ENCODE assay signal across 8 mouse cellular contexts in the genomic region with DNA sequence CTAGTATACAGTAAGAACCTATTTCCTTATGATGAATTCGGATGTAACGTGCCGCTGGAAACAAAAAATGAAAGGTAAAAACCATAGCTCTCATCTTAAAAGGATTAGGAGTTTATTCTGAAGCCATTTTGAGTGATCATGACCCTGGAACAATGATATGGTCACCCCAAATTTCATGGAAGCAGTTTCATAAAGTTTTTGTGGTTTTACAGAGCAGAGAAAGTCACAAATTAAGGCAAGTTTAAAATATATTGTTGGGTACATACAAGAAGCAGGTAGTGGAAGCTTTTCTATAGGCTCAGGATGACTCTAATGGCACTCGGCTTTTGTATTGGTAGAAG. TPM values are rescaled to one million over a fixed set of nuclear protein-coding genes. Genes with fewer than 3 reads are reported as not detected.
DNase-seq lines count a peak whose midpoint lies in the region; ATAC-seq and TF ChIP-seq lines count a peak whose summit lies in the region.

No protein-coding gene starts in this region.

- peaks cover 13% of the 10 kb centered on the region for H3K36me3 ChIP-seq in lung, embryonic 14.5 days (ENCODE audit: insufficient read depth)
- peaks cover 12% of the 10 kb centered on the region; the same call in 1 of the 2 replicates for H3K36me3 ChIP-seq in limb, embryonic 14.5 days (ENCODE audit: control insufficient read depth, insufficient read depth, low read length)
- peaks cover 11% of the 10 kb centered on the region; the same call in 1 of the 2 replicates for H3K36me3 ChIP-seq in small intestine, adult 2 months (ENCODE audit: control insufficient read depth, insufficient read depth, low read length)

- peak overlapping the region; percentile 78 for H3K4me2 ChIP-seq in lung, embryonic 14.5 days
- H3K4me2 ChIP-seq in limb, embryonic 14.5 days (replicated peaks; ENCODE audit: low read depth, low read length, severe bottlenecking): peak overlapping the region; percentile 49

- H3K9ac ChIP-seq in lung, embryonic 14.5 days: no peak overlapping the region; the same call in 1 of the 2 replicates
- H3K9ac ChIP-seq in limb, embryonic 14.5 days (ENCODE audit: low read depth, low read length, severe bottlenecking): peak overlapping the region; percentile 74

- no peak for ATAC-seq in lung, embryonic 14.5 days (ENCODE audit: insufficient read depth)
- ATAC-seq in erythroid progenitor cell, adult 5-6 weeks (replicated peaks; ENCODE audit: low FRiP score, poor library complexity, severe bottlenecking): peak; percentile 30; the same call in 1 of the 2 replicates
- ATAC-seq in limb, embryonic 14.5 days (ENCODE audit: low FRiP score, low read depth): no peak

- TF ChIP-seq CTCF in lung, embryonic 14.5 days (IDR thresholded peaks at IDR 0.05; ENCODE audit: low read depth): no peak
- no peak for TF ChIP-seq CTCF in small intestine, adult 2 months (IDR thresholded peaks at IDR 0.05; ENCODE audit: extremely low read depth, insufficient read length, insufficient replicate concordance, low read depth, low read length)

- no peaks in the 10 kb centered on the region for H3K27me3 ChIP-seq in lung, embryonic 14.5 days (ENCODE audit: insufficient read depth, low read length)
- no peaks in the 10 kb centered on the region for H3K27me3 ChIP-seq in limb, embryonic 14.5 days (ENCODE audit: control insufficient read depth, insufficient read depth, low read length)
- no peaks in the 10 kb centered on the region for H3K27me3 ChIP-seq in small intestine, adult 2 months (ENCODE audit: control insufficient read depth, insufficient read depth, low read length)

- H3K4me1 ChIP-seq in lung, embryonic 14.5 days (ENCODE audit: insufficient read depth): no peaks in the 10 kb centered on the region
- no peaks in the 10 kb centered on the region; the same call in none of the 2 replicates for H3K4me1 ChIP-seq in limb, embryonic 14.5 days (ENCODE audit: control insufficient read depth, insufficient read depth, low read length)
- no peaks in the 10 kb centered on the region for H3K4me1 ChIP-seq in small intestine, adult 2 months (ENCODE audit: control insufficient read depth, insufficient read depth, insufficient read length, low read length)

- H3K4me3 ChIP-seq in lung, embryonic 14.5 days (ENCODE audit: low read depth, low read length): peak overlapping the region; percentile 64
- peak overlapping the region; percentile 46 for H3K4me3 ChIP-seq in limb, embryonic 14.5 days (replicated peaks; ENCODE audit: low read length)
- no peak overlapping the region for H3K4me3 ChIP-seq in small intestine, adult 2 months (ENCODE audit: low read depth, low read length)

- H3K27ac ChIP-seq in lung, embryonic 14.5 days (ENCODE audit: low read depth): peak overlapping the region; percentile 99
- peak overlapping the region; percentile 91 for H3K27ac ChIP-seq in limb, embryonic 14.5 days (replicated peaks; ENCODE audit: low read depth, low read length)
- H3K27ac ChIP-seq in small intestine, adult 2 months (ENCODE audit: insufficient read depth, low read depth, low read length): peak overlapping the region; percentile 99

- WGBS in lung, embryonic 14.5 days: 20% methylated on average over 4 of the region's 4 CpGs
- 34% methylated on average over 4 of the region's 4 CpGs for WGBS in limb, embryonic 14.5 days
- 18% methylated on average over 4 of the region's 4 CpGs for WGBS in small intestine, adult 2 months

- TF ChIP-seq POLR2A in limb, embryonic 14.5 days (IDR thresholded peaks at IDR 0.05; ENCODE audit: borderline replicate concordance, extremely low read depth, insufficient read depth, insufficient read length): no peak
- TF ChIP-seq POLR2A in small intestine, adult 2 months (IDR thresholded peaks at IDR 0.05; ENCODE audit: low read depth, low read length): no peak

- DNase-seq in lung, embryonic 14.5 days: no peak
- DNase-seq in lung, postnatal 14 days: no peak
- no peak for DNase-seq in limb, embryonic 14.5 days (ENCODE audit: low spot score)
- DNase-seq in layer of hippocampus, adult 11-12 months (ENCODE audit: low spot score): no peak
- DNase-seq in left cerebral cortex, adult 8-10 months (ENCODE audit: low spot score in 2 of 2): no peak
- no peak for DNase-seq in frontal cortex, adult 2 months (ENCODE audit: extremely low spot score in 1 of 2, low spot score in 1 of 2)

- no peaks in the 10 kb centered on the region for H3K9me3 ChIP-seq in lung, embryonic 14.5 days (ENCODE audit: low read depth, low read length)
- H3K9me3 ChIP-seq in limb, embryonic 14.5 days (ENCODE audit: control insufficient read depth, low read length): no peaks in the 10 kb centered on the region

RNA-seq across cellular contexts. Expression of gene Cr1l, which starts 0.3 kb away (rescaled TPM):
- 66.4 and 73.4 TPM in 2 replicates for polyA plus RNA-seq in lung, embryonic 14.5 days (2014; fragmentation: Nextera tagmentation; extraction: Ambion mirVana)
- total RNA-seq in erythroid progenitor cell, adult 5-6 weeks (2015; ENCODE audit: low replicate concordance): 120 and 177 TPM in 2 replicates
- total RNA-seq in erythroid progenitor cell, adult 5-6 weeks (2017; ENCODE audit: low replicate concordance): 96.5 and 165 TPM in 2 replicates
- 47.2 and 48.4 TPM in 2 replicates for polyA plus RNA-seq in limb, embryonic 14.5 days (2012; rRNA removed)
- 62.2 and 66.5 TPM in 2 replicates for polyA plus RNA-seq in limb, embryonic 14.5 days (2014; fragmentation: Nextera tagmentation; extraction: Ambion mirVana)
- 11.7 and 15.2 TPM in 2 replicates for polyA plus RNA-seq in small intestine, adult 2 months (2012; rRNA removed)
- 10 to 100 TPM; 32.7 to 40.1 (median 35.3) TPM for total RNA-seq in left cerebral cortex, adult 8-10 months (2022)
- 26.4 TPM in 2 replicates for polyA plus RNA-seq in frontal cortex, adult 2 months (2012; rRNA removed)

RNA-seq across cellular contexts. Expression of gene Cd46, which starts 39.6 kb away (rescaled TPM):
- 0.68 and 1.2 TPM in 2 replicates for polyA plus RNA-seq in lung, embryonic 14.5 days (2014; fragmentation: Nextera tagmentation; extraction: Ambion mirVana)
- 12.3 and 33.1 TPM in 2 replicates for total RNA-seq in erythroid progenitor cell, adult 5-6 weeks (2015; ENCODE audit: low replicate concordance)
- 5.9 and 13.7 TPM in 2 replicates for total RNA-seq in erythroid progenitor cell, adult 5-6 weeks (2017; ENCODE audit: low replicate concordance)
- 2.9 and 3.3 TPM in 2 replicates for polyA plus RNA-seq in limb, embryonic 14.5 days (2012; rRNA removed)
- polyA plus RNA-seq in limb, embryonic 14.5 days (2014; fragmentation: Nextera tagmentation; extraction: Ambion mirVana): 1.3 and 1.7 TPM in 2 replicates
- polyA plus RNA-seq in small intestine, adult 2 months (2012; rRNA removed): 0.08 and 0.14 TPM in 2 replicates
- 1 to 10 TPM; 3.9 to 5.4 (median 4.8) TPM for total RNA-seq in left cerebral cortex, adult 8-10 months (2022)
- 7.0 and 9.3 TPM in 2 replicates for polyA plus RNA-seq in frontal cortex, adult 2 months (2012; rRNA removed)

RNA-seq across cellular contexts. Expression of gene Cr2, which starts 44.9 kb away (rescaled TPM):
- polyA plus RNA-seq in lung, embryonic 14.5 days (2014; fragmentation: Nextera tagmentation; extraction: Ambion mirVana): 0.20 and 0.39 TPM in 2 replicates
- total RNA-seq in erythroid progenitor cell, adult 5-6 weeks (2015; ENCODE audit: low replicate concordance): 13.0 TPM in 1 of 2 replicates, not detected in the other
- 1.2 TPM in 1 of 2 replicates, not detected in the other for total RNA-seq in erythroid progenitor cell, adult 5-6 weeks (2017; ENCODE audit: low replicate concordance)
- not detected in 2 replicates for polyA plus RNA-seq in limb, embryonic 14.5 days (2012; rRNA removed)
- polyA plus RNA-seq in limb, embryonic 14.5 days (2014; fragmentation: Nextera tagmentation; extraction: Ambion mirVana): 0.07 and 0.19 TPM in 2 replicates
- polyA plus RNA-seq in small intestine, adult 2 months (2012; rRNA removed): 0.37 and 0.58 TPM in 2 replicates
- total RNA-seq in left cerebral cortex, adult 8-10 months (2022): 1 to 10 TPM in 1 of 4 experiments, under 1 TPM in 2, not detected in 1; 0.33 to 1.1 (median 0.84) TPM
- 0.27 and 0.58 TPM in 2 replicates for polyA plus RNA-seq in frontal cortex, adult 2 months (2012; rRNA removed)
